Mouse (Mus musculus): ENCODE results near the gene Pclo. TPM values are rescaled to one million over a fixed set of nuclear protein-coding genes. Genes with fewer than 3 reads are reported as not detected.

Pclo gene
- polyA plus RNA-seq, 1 experiment from 2014 or later = 1.7 TPM

- Histone ChIP-seq H3K4me1 (ENCODE audit: control insufficient read depth, insufficient read depth, low read length) (no peaks in the 10 kb centered on the region), H3K9me3 (ENCODE audit: control insufficient read depth, low read length) (no peaks in the 10 kb centered on the region), H3K4me3 (ENCODE audit: low read length) (no peak overlapping the region), H3K4me2 (replicated peaks; ENCODE audit: low read depth, low read length) (no peak overlapping the region), H3K9ac (ENCODE audit: low read depth, low read length) (no peak overlapping the region), H3K27ac (ENCODE audit: low read depth, low read length) (no peak overlapping the region), H3K36me3 (ENCODE audit: control insufficient read depth, insufficient read depth, low read length) (no peaks in the 10 kb centered on the region), H3K27me3 (ENCODE audit: control insufficient read depth, insufficient read depth, low read length) (no peaks in the 10 kb centered on the region)
- ATAC-seq (ENCODE audit: low FRiP score, low TSS enrichment) = no peak
- 88% methylated on average over 3 of the region's 3 CpGs for WGBS
Observed at GRCm38 (mm10) chr5:14645856-14646255, 131.1 kb downstream of the Pclo start.

- no peak for ATAC-seq (ENCODE audit: low FRiP score, low TSS enrichment)
- Histone ChIP-seq H3K36me3 (ENCODE audit: control insufficient read depth, insufficient read depth, low read length) (no peaks in the 10 kb centered on the region), H3K4me2 (replicated peaks; ENCODE audit: low read depth, low read length) (no peak overlapping the region), H3K9ac (ENCODE audit: low read depth, low read length) (no peak overlapping the region), H3K9me3 (ENCODE audit: control insufficient read depth, low read length) (no peaks in the 10 kb centered on the region), H3K4me1 (ENCODE audit: control insufficient read depth, insufficient read depth, low read length) (no peaks in the 10 kb centered on the region), H3K27me3 (ENCODE audit: control insufficient read depth, insufficient read depth, low read length) (no peaks in the 10 kb centered on the region), H3K27ac (ENCODE audit: low read depth, low read length) (no peak overlapping the region), H3K4me3 (ENCODE audit: low read length) (no peak overlapping the region)
- 55% methylated on average over 1 of the region's 1 CpGs for WGBS
Observed at GRCm38 (mm10) chr5:14660637-14661036, 145.9 kb downstream of the Pclo start.

GRCm38 (mm10) chr5:14662180-14662579, 147.5 kb downstream of the Pclo start:
- ATAC-seq (ENCODE audit: low FRiP score, low TSS enrichment) = no peak
- no peaks in the 10 kb centered on the region for H3K4me1 ChIP-seq (ENCODE audit: control insufficient read depth, insufficient read depth, low read length)
- no peaks in the 10 kb centered on the region for H3K9me3 ChIP-seq (ENCODE audit: control insufficient read depth, low read length)
- no peaks in the 10 kb centered on the region for H3K27me3 ChIP-seq (ENCODE audit: control insufficient read depth, insufficient read depth, low read length)
- H3K36me3 ChIP-seq (ENCODE audit: control insufficient read depth, insufficient read depth, low read length) = no peaks in the 10 kb centered on the region
- no peak overlapping the region for H3K4me3 ChIP-seq (ENCODE audit: low read length)
- H3K4me2 ChIP-seq (replicated peaks; ENCODE audit: low read depth, low read length) = no peak overlapping the region
- 79% methylated on average over 1 of the region's 1 CpGs for WGBS
- H3K9ac ChIP-seq (ENCODE audit: low read depth, low read length) = no peak overlapping the region
- H3K27ac ChIP-seq (ENCODE audit: low read depth, low read length) = no peak overlapping the region

GRCm38 (mm10) chr5:14662603-14663002, 147.9 kb downstream of the Pclo start:
- H3K9ac ChIP-seq (ENCODE audit: low read depth, low read length) = no peak overlapping the region
- no peaks in the 10 kb centered on the region for H3K27me3 ChIP-seq (ENCODE audit: control insufficient read depth, insufficient read depth, low read length)
- no peak overlapping the region for H3K27ac ChIP-seq (ENCODE audit: low read depth, low read length)
- H3K36me3 ChIP-seq (ENCODE audit: control insufficient read depth, insufficient read depth, low read length) = no peaks in the 10 kb centered on the region
- no peak overlapping the region for H3K4me3 ChIP-seq (ENCODE audit: low read length)
- no peaks in the 10 kb centered on the region for H3K4me1 ChIP-seq (ENCODE audit: control insufficient read depth, insufficient read depth, low read length)
- no peak for ATAC-seq (ENCODE audit: low FRiP score, low TSS enrichment)
- WGBS = 82% methylated on average over 1 of the region's 1 CpGs
- H3K4me2 ChIP-seq (replicated peaks; ENCODE audit: low read depth, low read length) = no peak overlapping the region
- H3K9me3 ChIP-seq (ENCODE audit: control insufficient read depth, low read length) = no peaks in the 10 kb centered on the region

GRCm38 (mm10) chr5:14680419-14680818, 165.7 kb downstream of the Pclo start:
- ATAC-seq (ENCODE audit: low FRiP score, low TSS enrichment) = no peak
- Histone ChIP-seq H3K4me1 (ENCODE audit: control insufficient read depth, insufficient read depth, low read length) (no peaks in the 10 kb centered on the region), H3K4me3 (ENCODE audit: low read length) (no peak overlapping the region), H3K36me3 (ENCODE audit: control insufficient read depth, insufficient read depth, low read length) (no peaks in the 10 kb centered on the region), H3K27ac (ENCODE audit: low read depth, low read length) (no peak overlapping the region), H3K4me2 (replicated peaks; ENCODE audit: low read depth, low read length) (no peak overlapping the region), H3K9me3 (ENCODE audit: control insufficient read depth, low read length) (no peaks in the 10 kb centered on the region), H3K9ac (ENCODE audit: low read depth, low read length) (no peak overlapping the region), H3K27me3 (ENCODE audit: control insufficient read depth, insufficient read depth, low read length) (no peaks in the 10 kb centered on the region)
- WGBS = 90% methylated on average over 6 of the region's 6 CpGs

- Histone ChIP-seq H3K4me3 (ENCODE audit: low read length) (no peak overlapping the region), H3K9me3 (ENCODE audit: control insufficient read depth, low read length) (no peaks in the 10 kb centered on the region), H3K4me1 (ENCODE audit: control insufficient read depth, insufficient read depth, low read length) (no peaks in the 10 kb centered on the region), H3K4me2 (replicated peaks; ENCODE audit: low read depth, low read length) (no peak overlapping the region), H3K36me3 (ENCODE audit: control insufficient read depth, insufficient read depth, low read length) (no peaks in the 10 kb centered on the region), H3K9ac (ENCODE audit: low read depth, low read length) (no peak overlapping the region), H3K27me3 (ENCODE audit: control insufficient read depth, insufficient read depth, low read length) (no peaks in the 10 kb centered on the region), H3K27ac (ENCODE audit: low read depth, low read length) (no peak overlapping the region)
- ATAC-seq (ENCODE audit: low FRiP score, low TSS enrichment) = no peak
- 59% methylated on average over 2 of the region's 2 CpGs for WGBS
Observed at GRCm38 (mm10) chr5:14691995-14692394, 177.3 kb downstream of the Pclo start.

GRCm38 (mm10) chr5:14696745-14697144, 182.0 kb downstream of the Pclo start:
- Histone ChIP-seq H3K27me3 (ENCODE audit: control insufficient read depth, insufficient read depth, low read length) (no peaks in the 10 kb centered on the region), H3K27ac (ENCODE audit: low read depth, low read length) (no peak overlapping the region), H3K36me3 (ENCODE audit: control insufficient read depth, insufficient read depth, low read length) (no peaks in the 10 kb centered on the region), H3K9ac (ENCODE audit: low read depth, low read length) (no peak overlapping the region), H3K4me2 (replicated peaks; ENCODE audit: low read depth, low read length) (no peak overlapping the region), H3K4me1 (ENCODE audit: control insufficient read depth, insufficient read depth, low read length) (no peaks in the 10 kb centered on the region), H3K4me3 (ENCODE audit: low read length) (no peak overlapping the region), H3K9me3 (ENCODE audit: control insufficient read depth, low read length) (no peaks in the 10 kb centered on the region)
- WGBS = 74% methylated on average over 2 of the region's 2 CpGs
- ATAC-seq (ENCODE audit: low FRiP score, low TSS enrichment) = no peak

- Histone ChIP-seq H3K27me3 (ENCODE audit: control insufficient read depth, insufficient read depth, low read length) (no peaks in the 10 kb centered on the region), H3K9me3 (ENCODE audit: control insufficient read depth, low read length) (no peaks in the 10 kb centered on the region), H3K36me3 (ENCODE audit: control insufficient read depth, insufficient read depth, low read length) (no peaks in the 10 kb centered on the region), H3K9ac (ENCODE audit: low read depth, low read length) (no peak overlapping the region), H3K27ac (ENCODE audit: low read depth, low read length) (no peak overlapping the region), H3K4me3 (ENCODE audit: low read length) (no peak overlapping the region), H3K4me2 (replicated peaks; ENCODE audit: low read depth, low read length) (no peak overlapping the region), H3K4me1 (ENCODE audit: control insufficient read depth, insufficient read depth, low read length) (no peaks in the 10 kb centered on the region)
- no peak for ATAC-seq (ENCODE audit: low FRiP score, low TSS enrichment)
Observed at GRCm38 (mm10) chr5:14700900-14701299, 186.2 kb downstream of the Pclo start.

GRCm38 (mm10) chr5:14705423-14705822, 190.7 kb downstream of the Pclo start:
- H3K4me1 ChIP-seq (ENCODE audit: control insufficient read depth, insufficient read depth, low read length) = no peaks in the 10 kb centered on the region
- WGBS = 18% methylated on average over 2 of the region's 2 CpGs
- H3K9ac ChIP-seq (ENCODE audit: low read depth, low read length) = no peak overlapping the region
- H3K27me3 ChIP-seq (ENCODE audit: control insufficient read depth, insufficient read depth, low read length) = no peaks in the 10 kb centered on the region
- H3K9me3 ChIP-seq (ENCODE audit: control insufficient read depth, low read length) = no peaks in the 10 kb centered on the region
- ATAC-seq (ENCODE audit: low FRiP score, low TSS enrichment) = peak; percentile 90
- H3K4me3 ChIP-seq (ENCODE audit: low read length) = no peak overlapping the region
- no peak overlapping the region for H3K4me2 ChIP-seq (replicated peaks; ENCODE audit: low read depth, low read length)
- no peaks in the 10 kb centered on the region for H3K36me3 ChIP-seq (ENCODE audit: control insufficient read depth, insufficient read depth, low read length)
- no peak overlapping the region for H3K27ac ChIP-seq (ENCODE audit: low read depth, low read length)

GRCm38 (mm10) chr5:14707311-14707710, 192.6 kb downstream of the Pclo start:
- Histone ChIP-seq H3K27me3 (ENCODE audit: control insufficient read depth, insufficient read depth, low read length) (no peaks in the 10 kb centered on the region), H3K4me1 (ENCODE audit: control insufficient read depth, insufficient read depth, low read length) (no peaks in the 10 kb centered on the region), H3K4me2 (replicated peaks; ENCODE audit: low read depth, low read length) (no peak overlapping the region), H3K4me3 (ENCODE audit: low read length) (no peak overlapping the region), H3K36me3 (ENCODE audit: control insufficient read depth, insufficient read depth, low read length) (no peaks in the 10 kb centered on the region), H3K9me3 (ENCODE audit: control insufficient read depth, low read length) (no peaks in the 10 kb centered on the region), H3K9ac (ENCODE audit: low read depth, low read length) (no peak overlapping the region), H3K27ac (ENCODE audit: low read depth, low read length) (peak overlapping the region; percentile 17; the same call in 1 of the 2 replicates)
- ATAC-seq (ENCODE audit: low FRiP score, low TSS enrichment) = peak; percentile 80; the same call in 1 of the 2 replicates
- 48% methylated on average over 4 of the region's 4 CpGs for WGBS
